Mouse (Mus musculus) C2C12 (cell line): ENCODE measurements around the gene Gorasp2.

Experiments used
- CTCF ChIP-seq: IDR thresholded peaks from one replicate; pipeline ENCODE4 v1.5.1; 2011; ENCODE audit not compliant: control insufficient read depth, insufficient read depth, insufficient read length
- FOSL1 ChIP-seq: IDR thresholded peaks from one replicate; pipeline ENCODE4 v1.8.0; 2011; ENCODE audit warnings: mild to moderate bottlenecking, low read length; ENCODE audit not compliant: poor library complexity, insufficient read depth, severe bottlenecking
- MAX ChIP-seq: IDR thresholded peaks from one replicate; pipeline ENCODE4 v1.6.1; 2011; ENCODE audit warnings: mild to moderate bottlenecking, control low read depth
- MYOG ChIP-seq: IDR thresholded peaks from one replicate; pipeline ENCODE4 v1.6.1; 2011; ENCODE audit not compliant: control insufficient read depth, insufficient read length; ENCODE audit errors: extremely low read depth
- USF1 ChIP-seq: IDR thresholded peaks from one replicate; pipeline ENCODE4 v1.6.1; 2011; ENCODE audit warnings: low read depth, mild to moderate bottlenecking, control low read depth, moderate library complexity

GRCm38 (mm10) chr2:70661715-70662495, 529 bp downstream of the Gorasp2 start, which contains the start of gene Gm26558:
- TF ChIP-seq CTCF (no peak), MAX (no peak), FOSL1 (no peak), MYOG (no peak), USF1 (no peak)
